Mouse (Mus musculus): ENCODE data around the gene Vangl2. TPM values are rescaled to one million over a fixed set of nuclear protein-coding genes. Genes with fewer than 3 reads are reported as not detected.

The Vangl2 gene
- 1.4 TPM for polyA plus RNA-seq (2014; fragmentation: Illumina TruSeq; extraction: RNeasy Lipid Tissue Mini Kit (QIAGEN cat#74804); ENCODE audit: low read depth, low replicate concordance)

DNA sequence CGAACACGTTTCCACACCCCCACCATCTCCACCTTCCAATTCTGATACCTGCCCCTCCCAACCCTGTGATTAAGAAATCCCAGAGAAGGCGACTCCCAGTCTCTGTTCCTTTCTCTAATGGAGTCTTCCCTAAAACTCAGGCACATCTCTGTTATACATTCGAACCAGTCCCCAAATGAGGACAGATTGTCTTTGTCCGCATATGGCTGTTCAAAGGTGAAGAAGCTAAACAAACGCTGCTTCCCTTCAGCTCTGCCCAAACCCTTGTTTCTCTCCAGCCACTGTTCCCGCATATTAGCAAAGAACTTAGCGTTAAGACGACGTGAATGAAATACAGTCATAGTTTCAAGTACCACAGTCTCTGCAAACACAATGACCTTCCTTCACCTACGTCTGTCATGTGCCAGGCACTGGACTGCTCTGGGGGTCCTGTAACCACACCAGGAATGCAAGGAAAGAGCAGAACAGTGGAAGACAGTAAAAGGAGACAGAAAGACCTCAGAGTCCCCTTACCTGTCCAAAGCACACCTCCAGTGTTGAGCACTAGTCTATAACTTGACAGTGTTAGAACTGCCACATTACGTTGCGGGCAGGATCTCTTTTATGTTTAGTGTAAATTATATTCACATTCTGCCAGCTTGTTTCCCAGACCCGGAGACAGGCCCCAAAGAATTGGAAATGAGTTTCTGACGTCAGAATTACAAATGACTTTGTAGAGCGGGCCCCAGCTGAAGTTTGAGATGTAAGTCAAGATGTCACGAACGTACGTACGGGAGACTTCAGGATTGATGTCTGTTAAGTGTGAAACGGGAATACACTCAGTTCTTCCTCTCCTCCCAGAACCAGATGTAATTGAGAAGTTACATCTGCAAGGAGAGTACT is at the start of gene Vangl2:
Gene Vangl2 (minus strand): TSS at position 51 of the 882 bp plus-strand sequence.

DNA sequence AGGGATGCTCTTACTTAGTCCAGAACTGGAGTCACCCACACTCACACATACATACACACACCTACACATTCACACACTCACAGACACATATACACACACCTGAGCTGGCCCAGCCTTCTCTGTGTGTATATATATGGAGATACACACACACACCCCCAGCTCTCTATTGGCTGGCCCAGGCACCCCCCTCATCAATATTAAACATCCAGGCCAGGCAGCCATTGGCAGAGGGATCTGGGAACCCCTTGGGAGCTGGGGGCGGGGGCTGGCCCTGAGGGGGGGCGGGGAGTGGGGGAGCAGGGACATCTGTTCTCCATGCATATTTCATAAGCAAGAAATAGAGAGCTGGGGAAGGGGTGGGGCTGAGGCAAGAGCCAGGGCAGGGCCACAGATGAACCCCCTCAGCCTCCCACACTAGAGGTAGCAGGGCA is 29.3 kb upstream of the Vangl2 start, which contains the start of gene Nhlh1:
Gene Nhlh1 (minus strand): TSS at position 83 of the 431 bp plus-strand sequence.

Other genes starting within 250 kb of the Vangl2 start
- 22.0 TPM for gene Cd84, start 188.7 kb downstream of the Vangl2 start, polyA plus RNA-seq (2014; fragmentation: Illumina TruSeq; extraction: RNeasy Lipid Tissue Mini Kit (QIAGEN cat#74804); ENCODE audit: low read depth, low replicate concordance)
- gene Gm10521, start 132.8 kb downstream of the Vangl2 start, polyA plus RNA-seq (2014; fragmentation: Illumina TruSeq; extraction: RNeasy Lipid Tissue Mini Kit (QIAGEN cat#74804); ENCODE audit: low read depth, low replicate concordance) = 2.1 TPM
- 4.9 TPM for gene Slamf6, start 110.9 kb downstream of the Vangl2 start, polyA plus RNA-seq (2014; fragmentation: Illumina TruSeq; extraction: RNeasy Lipid Tissue Mini Kit (QIAGEN cat#74804); ENCODE audit: low read depth, low replicate concordance)
- gene Nhlh1, start 29.1 kb upstream of the Vangl2 start, polyA plus RNA-seq (2014; fragmentation: Illumina TruSeq; extraction: RNeasy Lipid Tissue Mini Kit (QIAGEN cat#74804); ENCODE audit: low read depth, low replicate concordance) = not detected
- 180 TPM for gene Copa, start 54.1 kb upstream of the Vangl2 start, polyA plus RNA-seq (2014; fragmentation: Illumina TruSeq; extraction: RNeasy Lipid Tissue Mini Kit (QIAGEN cat#74804); ENCODE audit: low read depth, low replicate concordance)
- gene Ncstn, start 54.4 kb upstream of the Vangl2 start, polyA plus RNA-seq (2014; fragmentation: Illumina TruSeq; extraction: RNeasy Lipid Tissue Mini Kit (QIAGEN cat#74804); ENCODE audit: low read depth, low replicate concordance) = 38.8 TPM
- 40.4 TPM for gene Pex19, start 98.3 kb upstream of the Vangl2 start, polyA plus RNA-seq (2014; fragmentation: Illumina TruSeq; extraction: RNeasy Lipid Tissue Mini Kit (QIAGEN cat#74804); ENCODE audit: low read depth, low replicate concordance)
- gene Dcaf8, start 119.6 kb upstream of the Vangl2 start, polyA plus RNA-seq (2014; fragmentation: Illumina TruSeq; extraction: RNeasy Lipid Tissue Mini Kit (QIAGEN cat#74804); ENCODE audit: low read depth, low replicate concordance) = 74.0 TPM
- 36.7 TPM for gene Pea15a, start 178.4 kb upstream of the Vangl2 start, polyA plus RNA-seq (2014; fragmentation: Illumina TruSeq; extraction: RNeasy Lipid Tissue Mini Kit (QIAGEN cat#74804); ENCODE audit: low read depth, low replicate concordance)
- gene Casq1, start 191.4 kb upstream of the Vangl2 start, polyA plus RNA-seq (2014; fragmentation: Illumina TruSeq; extraction: RNeasy Lipid Tissue Mini Kit (QIAGEN cat#74804); ENCODE audit: low read depth, low replicate concordance) = 0.63 TPM
- not detected for gene Atp1a4, start 230.0 kb upstream of the Vangl2 start, polyA plus RNA-seq (2014; fragmentation: Illumina TruSeq; extraction: RNeasy Lipid Tissue Mini Kit (QIAGEN cat#74804); ENCODE audit: low read depth, low replicate concordance)
- 1.1 TPM for gene Igsf8, start 233.2 kb upstream of the Vangl2 start, polyA plus RNA-seq (2014; fragmentation: Illumina TruSeq; extraction: RNeasy Lipid Tissue Mini Kit (QIAGEN cat#74804); ENCODE audit: low read depth, low replicate concordance)